Mouse (Mus musculus) embryo, embryonic 9.5 days (tissue): ENCODE measurements at regions not wholly inside any gene's neighbourhood (a gene's known extent, or its start where the extent isn't known, plus 50 kb on each side); places are given as distances from the start of the nearest gene placed in this dataset.
"Not testable (repeated sequence)": the region's sequence is repeated elsewhere in the genome, so short reads cannot be mapped to it uniquely, and the experiment has no call there.

Source experiments
- DNase-seq: peaks from one replicate; pipeline ENCODE4 v3.0.0-alpha.2; 2017; ENCODE audit errors: extremely low spot score

DNA sequence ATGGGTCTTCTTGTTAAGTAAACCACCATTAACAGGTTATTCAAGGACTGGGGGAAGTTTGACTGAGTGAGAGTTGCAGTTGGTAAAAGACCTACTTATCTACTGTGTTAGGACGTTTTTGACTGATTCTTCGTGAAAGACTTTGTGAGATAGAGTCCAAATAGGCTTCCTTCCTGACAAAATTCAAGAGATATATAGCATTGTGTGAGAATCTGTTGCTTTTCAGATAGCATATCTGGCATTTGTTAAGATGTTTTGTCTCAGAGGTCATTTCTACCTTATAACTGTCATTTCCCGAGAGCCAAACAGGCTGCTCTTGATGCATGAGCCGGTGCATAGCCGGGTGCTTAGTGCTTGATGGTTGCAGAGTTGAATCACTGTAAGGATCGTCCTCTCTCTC, 214.8 kb downstream of the Pten start:
- no peak for DNase-seq

- no peak for DNase-seq
Observed at GRCm38 (mm10) chr19:32973130-32973529, 215.8 kb downstream of the Pten start.

GRCm38 (mm10) chr19:32974778-32975240, 217.5 kb downstream of the Pten start:
- no peak for DNase-seq

- DNase-seq, result no peak
Observed at GRCm38 (mm10) chr19:32975303-32975702, 218.0 kb downstream of the Pten start.

- no peak for DNase-seq
Observed at GRCm38 (mm10) chr19:32976507-32976906, 219.2 kb downstream of the Pten start.

- DNase-seq, result no peak
Observed at GRCm38 (mm10) chr19:32978037-32978745, 220.9 kb downstream of the Pten start.

DNA sequence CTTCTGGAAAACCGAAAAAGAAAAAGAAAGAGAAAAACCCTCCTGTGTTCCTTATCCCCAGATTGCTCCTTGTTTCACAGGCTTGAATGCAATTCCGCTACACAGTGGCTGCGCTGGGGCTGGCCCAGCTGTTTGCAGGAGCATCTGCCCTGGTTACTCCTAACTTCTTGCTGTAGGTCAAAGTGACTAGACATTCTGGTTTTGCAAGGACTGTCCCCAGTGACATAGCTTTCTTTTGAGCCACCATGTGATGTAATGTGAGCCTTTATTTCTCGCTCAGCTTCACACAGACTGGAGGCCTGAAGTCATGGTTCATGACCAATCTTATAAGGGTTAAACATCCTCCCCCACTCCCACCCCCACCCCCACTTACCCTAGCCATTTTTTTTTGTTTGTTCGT, 222.8 kb downstream of the Pten start:
- DNase-seq, result no peak

DNA sequence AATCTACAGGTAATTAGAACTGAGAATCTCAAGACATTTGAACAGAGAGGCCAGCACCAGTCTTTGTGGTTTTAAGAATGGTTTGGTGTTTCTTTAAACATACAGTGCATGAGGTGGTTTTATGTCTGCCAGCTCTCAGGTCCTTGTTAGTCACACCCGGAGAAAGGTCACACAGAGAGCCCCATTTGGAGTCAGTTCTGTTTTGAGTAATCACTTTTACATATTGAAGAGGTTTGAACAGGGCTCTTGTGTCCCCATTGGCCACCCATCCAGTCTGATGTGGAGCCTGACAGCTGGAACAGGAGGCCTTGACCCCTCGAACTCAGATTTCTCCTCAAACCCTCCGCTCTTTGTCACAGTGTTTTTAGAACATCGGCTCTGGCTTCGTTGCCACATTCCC, 231.4 kb downstream of the Pten start:
- DNase-seq, result no peak

DNA sequence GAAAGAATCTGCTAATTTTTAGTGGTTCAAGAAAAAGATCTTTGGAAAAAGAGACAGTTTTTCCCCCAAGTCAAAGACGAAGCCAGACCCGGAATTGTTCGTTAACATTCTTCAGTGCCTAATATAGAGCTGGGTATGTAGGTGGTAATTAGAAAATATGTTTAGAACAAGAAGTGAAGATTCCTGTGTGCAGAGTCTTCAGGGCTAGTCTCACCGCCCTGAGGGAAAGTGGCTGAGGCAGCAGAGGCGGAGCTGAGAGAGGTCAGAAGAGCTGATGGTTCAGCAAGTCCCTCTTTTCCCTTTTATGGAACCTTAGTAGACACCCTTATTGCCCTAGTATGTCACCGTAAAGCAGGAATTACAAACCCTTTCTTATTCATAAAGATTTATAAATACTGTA, 232.0 kb downstream of the Pten start:
- DNase-seq, result no peak

- DNase-seq, result no peak
Observed at GRCm38 (mm10) chr19:32990576-32990975, 233.3 kb downstream of the Pten start.

GRCm38 (mm10) chr19:32998576-32999170, 241.4 kb downstream of the Pten start:
- no peak for DNase-seq

DNA sequence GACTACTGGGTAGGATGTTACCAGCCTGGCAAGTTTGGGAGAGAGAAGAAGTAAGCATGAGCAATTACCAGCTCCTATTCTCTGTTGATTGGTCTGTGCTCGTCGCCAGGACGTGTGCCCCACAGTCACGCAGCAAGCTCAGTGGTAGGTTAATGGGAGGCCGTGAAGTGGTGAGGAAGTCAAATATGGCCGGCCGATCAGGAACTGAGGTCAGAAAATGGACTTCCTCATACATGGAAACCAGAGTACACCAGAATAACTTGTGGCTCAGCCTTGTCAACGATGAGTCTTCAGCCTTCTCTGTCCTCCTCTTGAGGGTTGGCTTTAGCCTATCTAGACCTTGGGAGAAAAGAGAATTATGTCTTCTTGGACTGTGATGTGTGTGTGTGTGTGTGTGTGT, 250.3 kb downstream of the Pten start:
- no peak for DNase-seq

- no peak for DNase-seq
Observed at GRCm38 (mm10) chr19:33008076-33008475, 250.8 kb downstream of the Pten start.

DNA sequence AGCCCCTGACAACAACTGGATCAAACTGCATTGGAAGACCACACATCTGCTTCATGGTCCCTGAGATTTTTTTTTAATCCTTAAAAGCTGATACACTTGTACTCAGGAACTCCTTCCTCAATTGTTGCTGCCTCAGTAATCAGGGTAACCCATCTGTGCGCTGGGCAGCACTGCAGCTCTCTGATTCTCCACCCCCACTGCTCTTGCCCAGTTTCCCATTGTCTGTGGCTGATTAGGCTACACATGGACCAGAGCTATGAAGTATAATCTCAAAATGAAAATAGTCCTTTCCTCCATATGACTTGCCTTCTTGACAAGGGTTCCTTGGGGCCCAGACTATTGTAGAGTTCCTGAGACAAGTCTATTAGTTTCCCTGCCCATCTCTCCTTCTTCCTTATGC, 251.5 kb downstream of the Pten start:
- no peak for DNase-seq

- no peak for DNase-seq
Observed at GRCm38 (mm10) chr19:33010886-33011446, 253.7 kb downstream of the Pten start.

DNA sequence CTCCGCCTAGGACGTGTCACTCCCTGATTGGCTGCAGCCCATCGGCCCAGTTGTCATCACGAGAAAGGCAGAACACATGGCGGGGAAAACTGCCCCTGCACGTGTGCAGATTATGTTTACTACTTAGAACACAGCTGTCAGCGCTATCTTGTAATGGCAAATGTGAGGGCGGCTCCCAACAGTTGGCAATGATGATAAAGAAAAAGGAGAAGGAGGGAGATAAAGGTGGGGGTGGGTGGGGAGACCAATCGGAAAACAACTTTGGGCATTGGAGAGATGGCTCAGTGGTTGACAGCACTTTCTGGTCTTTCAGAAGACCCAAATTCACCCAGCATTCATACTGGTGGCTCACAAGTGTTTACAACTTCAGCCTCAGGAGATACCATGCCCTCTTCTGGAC, 257.6 kb downstream of the Pten start:
- not testable (repeated sequence) for DNase-seq

DNA sequence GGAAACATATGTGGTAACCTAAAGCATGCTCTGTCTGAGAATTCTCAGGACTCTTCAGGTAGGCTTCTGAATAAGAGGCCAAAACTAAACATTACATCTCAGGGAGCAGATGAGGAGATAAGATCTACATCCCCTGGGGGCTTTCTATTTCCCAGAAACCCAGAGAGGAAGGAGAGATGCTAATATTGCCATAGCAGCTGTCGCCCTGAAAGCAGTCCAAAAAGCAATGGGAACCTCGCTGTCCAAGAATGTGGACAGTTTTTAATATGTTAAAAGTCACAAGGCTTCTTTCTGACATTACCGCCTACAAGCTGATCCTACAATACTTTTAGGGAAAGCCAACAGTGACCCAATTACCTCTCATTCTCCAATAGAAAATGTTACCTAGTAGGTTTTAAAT, 263.9 kb downstream of the Pten start:
- DNase-seq, result no peak

- no peak for DNase-seq
Observed at GRCm38 (mm10) chr19:33022839-33023428, 265.6 kb downstream of the Pten start.

- no peak for DNase-seq
Observed at GRCm38 (mm10) chr19:33029688-33030444, 272.6 kb downstream of the Pten start.

DNA sequence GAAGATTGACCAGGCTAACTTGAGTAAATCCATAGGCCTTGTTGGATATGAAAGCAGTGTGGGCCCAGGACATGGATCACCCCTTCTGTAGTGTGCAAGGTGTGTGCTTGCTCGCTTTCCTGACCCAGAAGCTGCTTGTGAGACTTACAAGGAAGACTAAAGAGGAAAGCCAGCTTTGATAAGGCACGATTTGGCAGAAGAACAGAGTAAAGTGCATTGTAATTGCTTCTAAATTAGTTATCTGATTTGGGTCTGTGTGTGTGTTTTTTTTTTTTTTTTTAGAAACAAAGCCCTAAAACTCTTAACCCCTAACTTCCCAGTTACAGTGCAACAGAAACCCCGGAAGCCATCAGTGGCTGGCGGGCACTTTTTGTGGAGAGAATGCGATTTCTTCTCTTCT, 283.2 kb downstream of the Pten start:
- DNase-seq, result no peak

- no peak for DNase-seq
Observed at GRCm38 (mm10) chr19:33040991-33041390, 283.7 kb downstream of the Pten start.

- DNase-seq, result no peak
Observed at GRCm38 (mm10) chr19:33042760-33043159, 285.5 kb downstream of the Pten start.
